Mouse (Mus musculus) retina, postnatal 7 days (tissue): Measurements from ENCODE around the gene Slc44a1.

Experiments used
- DNase-seq: peaks from one replicate; pipeline ENCODE4 v3.0.0-alpha.2; 2012; ENCODE audit warnings: low read depth, low spot score

Gene Slc44a1

GRCm38 (mm10) chr4:53462505-53463251 is 22.5 kb downstream of the Slc44a1 start:
- DNase-seq: no peak

GRCm38 (mm10) chr4:53465887-53466286 is 25.7 kb downstream of the Slc44a1 start:
- DNase-seq: no peak

GRCm38 (mm10) chr4:53469007-53469406 is 28.8 kb downstream of the Slc44a1 start:
- no peak for DNase-seq

GRCm38 (mm10) chr4:53474109-53474508 is 33.9 kb downstream of the Slc44a1 start:
- no peak for DNase-seq

- DNase-seq: no peak
Observed at GRCm38 (mm10) chr4:53475230-53475952, 35.2 kb downstream of the Slc44a1 start.

- DNase-seq: no peak
Observed at GRCm38 (mm10) chr4:53478644-53479043, 38.4 kb downstream of the Slc44a1 start.

GRCm38 (mm10) chr4:53487216-53488188 is 47.3 kb downstream of the Slc44a1 start:
- DNase-seq: no peak

GRCm38 (mm10) chr4:53488803-53489202 is 48.6 kb downstream of the Slc44a1 start:
- DNase-seq: no peak

GRCm38 (mm10) chr4:53490371-53490770 is 50.2 kb downstream of the Slc44a1 start:
- DNase-seq: no peak

- no peak for DNase-seq
Observed at GRCm38 (mm10) chr4:53491269-53491668, 51.1 kb downstream of the Slc44a1 start.

- DNase-seq: no peak
Observed at GRCm38 (mm10) chr4:53495646-53496045, 55.4 kb downstream of the Slc44a1 start.

GRCm38 (mm10) chr4:53502764-53503163 is 62.6 kb downstream of the Slc44a1 start:
- DNase-seq: no peak

- no peak for DNase-seq
Observed at GRCm38 (mm10) chr4:53512131-53512916, 72.1 kb downstream of the Slc44a1 start.

GRCm38 (mm10) chr4:53513276-53514081 is 73.3 kb downstream of the Slc44a1 start:
- DNase-seq: no peak

GRCm38 (mm10) chr4:53516011-53516532 is 75.9 kb downstream of the Slc44a1 start:
- DNase-seq: no peak

- DNase-seq: no peak
Observed at GRCm38 (mm10) chr4:53519429-53519828, 79.2 kb downstream of the Slc44a1 start.

GRCm38 (mm10) chr4:53521028-53521427 is 80.8 kb downstream of the Slc44a1 start:
- no peak for DNase-seq

GRCm38 (mm10) chr4:53522655-53523054 is 82.4 kb downstream of the Slc44a1 start:
- no peak for DNase-seq

GRCm38 (mm10) chr4:53525503-53525902 is 85.3 kb downstream of the Slc44a1 start:
- DNase-seq: no peak

- no peak for DNase-seq
Observed at GRCm38 (mm10) chr4:53525994-53526393, 85.8 kb downstream of the Slc44a1 start.
